Mouse (Mus musculus): ENCODE data around the gene Crot.
A peak's percentile ranks its signal among the peaks of the same experiment; 100 is the strongest.
"Not testable (repeated sequence)": the region's sequence is repeated elsewhere in the genome, so short reads cannot be mapped to it uniquely, and the experiment has no call there.

The Crot gene

DNA sequence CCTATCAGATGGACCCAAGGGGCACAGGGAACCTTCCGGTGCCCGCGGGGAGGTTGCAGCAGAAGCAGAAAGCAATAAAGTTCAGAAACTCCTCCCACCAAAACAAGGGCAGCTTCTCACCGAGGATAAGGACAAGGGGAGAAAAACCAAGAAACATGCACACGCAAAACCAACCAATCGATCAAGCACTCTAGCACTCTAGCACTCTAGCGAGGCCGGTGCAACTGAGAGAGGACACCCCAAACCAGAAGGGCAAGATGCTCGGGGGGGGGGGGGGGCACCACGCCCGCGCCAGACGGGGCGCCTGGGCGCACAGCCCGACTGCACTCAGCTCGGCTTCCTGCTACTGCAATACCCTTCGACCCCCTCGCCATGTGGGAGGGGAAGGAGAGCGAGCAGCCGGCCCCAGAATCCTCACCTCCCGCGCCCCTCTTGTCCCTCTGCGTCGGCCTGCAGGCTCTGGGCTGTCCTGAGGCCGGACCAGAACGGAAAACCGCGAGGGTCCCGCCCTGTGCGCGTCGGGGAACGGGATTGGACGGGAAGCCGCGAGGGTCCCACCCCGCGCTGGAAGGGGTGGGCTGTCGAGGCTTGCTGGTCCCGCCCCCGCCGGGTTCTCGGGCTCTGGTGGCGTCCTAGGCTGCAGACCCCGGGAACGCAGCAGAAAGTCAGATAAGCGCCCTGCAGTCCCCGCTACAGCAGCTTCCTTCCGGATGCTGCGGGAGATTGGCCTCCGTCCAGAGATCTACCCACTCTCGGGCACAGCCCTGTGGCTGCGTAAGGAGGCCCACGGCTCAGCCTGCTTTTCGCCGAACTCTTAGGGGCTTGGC, at the start of gene Crot:
Crot (minus strand) TSS at position 639 of the 827 bp plus-strand sequence.
- peak; percentile 93 for DNase-seq (ENCODE audit: low spot score)

DNA sequence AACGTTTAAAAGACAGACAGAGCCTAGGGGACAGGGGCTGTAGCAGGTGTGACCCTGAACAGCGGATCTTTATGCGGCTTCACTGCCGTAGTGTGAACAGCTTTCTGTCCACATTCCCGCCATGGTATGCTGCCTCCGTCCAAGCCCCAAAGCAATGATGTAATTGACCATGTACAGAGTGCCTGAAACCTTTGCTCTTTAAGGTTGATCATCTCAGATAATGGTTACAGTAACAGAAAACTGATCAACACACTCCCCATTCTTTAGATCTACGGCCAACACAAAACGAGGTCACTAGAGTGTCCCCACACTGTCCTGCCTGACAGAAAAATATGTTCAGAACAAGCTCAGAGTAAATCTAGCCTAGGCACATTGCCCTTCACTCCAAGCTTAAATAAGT, 48.8 kb upstream of the Crot start:
- no peak for DNase-seq (ENCODE audit: low spot score)

DNA sequence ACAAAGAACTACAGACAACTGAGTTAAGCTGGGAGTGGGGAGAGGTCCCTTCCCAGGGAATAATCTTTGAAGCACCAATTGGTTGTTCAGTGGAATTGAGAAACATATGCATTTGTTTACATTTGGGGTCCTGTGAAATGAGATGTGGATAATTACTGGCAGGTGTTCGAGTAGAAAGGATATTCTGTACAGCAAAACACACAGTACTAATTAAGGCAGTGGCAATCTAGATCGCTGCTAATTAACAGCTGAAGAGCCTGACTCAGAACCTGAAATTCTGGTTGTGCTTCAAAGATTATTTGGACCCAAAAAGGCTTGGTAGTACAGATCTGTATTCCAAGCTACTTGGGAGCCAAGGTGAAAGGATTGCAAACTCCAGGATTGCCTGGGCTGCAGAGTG, 47.7 kb upstream of the Crot start:
- DNase-seq (ENCODE audit: low spot score): no peak

DNA sequence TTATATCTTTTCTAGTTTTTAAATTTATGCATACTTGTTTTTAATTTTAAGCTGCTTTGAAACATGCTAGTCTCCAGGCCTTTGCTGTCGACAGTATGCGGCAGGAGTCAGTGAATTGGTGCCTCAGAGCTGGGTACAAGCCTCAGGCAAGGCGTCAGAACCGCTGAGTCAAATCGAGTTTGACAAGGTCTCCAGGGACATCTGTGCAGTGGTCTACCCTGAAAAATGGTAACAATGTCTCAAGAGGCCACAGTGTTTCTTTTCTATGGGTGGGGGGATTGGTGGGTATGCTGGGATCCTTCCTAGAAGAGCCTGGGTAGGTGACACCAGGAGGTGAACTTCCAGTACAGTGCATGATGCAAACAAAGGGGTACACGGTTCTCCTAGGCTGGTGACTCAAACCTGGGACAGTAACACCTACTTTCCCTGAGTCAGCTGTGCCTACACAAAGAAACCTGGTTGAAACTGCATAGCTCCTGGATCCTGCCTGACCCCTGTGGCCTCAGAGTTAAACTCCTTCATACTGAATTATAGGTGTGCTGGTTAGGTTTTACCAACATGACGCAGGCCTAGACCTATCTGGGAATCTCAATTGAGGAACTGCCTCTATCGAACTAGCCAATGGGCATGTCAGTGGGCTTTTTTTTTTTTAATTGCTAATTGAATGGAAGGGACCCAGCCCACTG, 46.6 kb upstream of the Crot start:
- no peak for DNase-seq (ENCODE audit: low spot score)

DNA sequence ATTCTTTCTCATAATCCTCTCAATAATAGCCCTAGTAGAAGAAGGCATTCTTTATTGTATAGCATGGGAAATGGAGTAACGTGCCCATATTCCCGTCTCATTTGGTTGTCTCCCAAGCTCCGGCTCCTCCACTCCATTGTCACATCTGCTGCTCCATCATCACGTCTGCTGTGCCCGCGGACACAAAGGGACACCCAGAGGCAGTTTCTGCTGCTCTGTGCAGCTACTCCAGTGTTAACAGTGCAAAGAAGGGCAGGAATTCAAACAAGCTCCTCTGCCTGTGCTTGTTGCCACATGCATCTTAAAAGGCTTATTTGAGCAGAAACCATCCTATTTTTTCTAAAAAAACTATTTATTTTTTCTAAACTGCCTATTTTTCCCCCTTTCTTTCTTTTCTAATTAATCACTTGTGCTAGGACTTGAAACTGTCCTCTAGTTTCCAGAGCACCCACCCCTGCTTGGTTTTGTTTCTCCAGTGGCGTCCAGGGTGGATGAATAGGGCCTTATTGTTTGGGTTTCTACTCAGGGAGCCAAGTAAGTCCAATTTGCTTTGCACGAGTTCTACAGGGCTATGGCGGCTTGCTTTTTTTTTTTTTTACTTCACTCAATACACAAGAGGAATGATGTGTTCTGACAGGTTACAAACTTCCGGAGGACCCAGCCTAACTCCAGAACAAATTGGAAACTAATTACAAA, 45.7 kb upstream of the Crot start:
- no peak for DNase-seq (ENCODE audit: low spot score)

DNA sequence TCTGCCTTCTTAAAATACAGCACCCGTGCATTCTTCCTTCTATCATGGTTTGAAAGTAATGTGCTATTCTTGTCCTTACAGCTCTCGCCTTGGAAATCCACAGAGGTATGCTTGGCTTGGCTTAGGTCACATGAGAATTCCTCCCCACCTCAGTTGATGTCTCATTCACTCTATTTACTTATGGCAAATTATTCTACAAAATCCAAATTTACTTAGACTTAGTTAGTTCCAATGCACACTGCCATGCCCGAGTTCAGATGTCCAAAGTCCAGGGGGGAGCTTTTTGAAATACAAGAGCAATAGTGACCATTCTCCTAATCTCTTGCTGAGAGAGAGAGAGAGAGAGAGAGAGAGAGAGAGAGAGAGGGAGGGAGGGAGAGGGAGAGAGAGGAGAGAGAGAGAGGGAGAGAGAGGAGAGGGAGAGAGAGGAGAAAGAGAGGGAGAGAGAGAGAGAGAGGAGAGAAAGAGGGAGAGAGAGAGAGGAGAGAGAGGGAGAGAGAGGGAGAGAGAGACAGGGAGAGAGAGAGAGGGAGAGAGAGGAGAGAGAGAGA, 43.6 kb upstream of the Crot start:
- DNase-seq (ENCODE audit: low spot score): no peak

DNA sequence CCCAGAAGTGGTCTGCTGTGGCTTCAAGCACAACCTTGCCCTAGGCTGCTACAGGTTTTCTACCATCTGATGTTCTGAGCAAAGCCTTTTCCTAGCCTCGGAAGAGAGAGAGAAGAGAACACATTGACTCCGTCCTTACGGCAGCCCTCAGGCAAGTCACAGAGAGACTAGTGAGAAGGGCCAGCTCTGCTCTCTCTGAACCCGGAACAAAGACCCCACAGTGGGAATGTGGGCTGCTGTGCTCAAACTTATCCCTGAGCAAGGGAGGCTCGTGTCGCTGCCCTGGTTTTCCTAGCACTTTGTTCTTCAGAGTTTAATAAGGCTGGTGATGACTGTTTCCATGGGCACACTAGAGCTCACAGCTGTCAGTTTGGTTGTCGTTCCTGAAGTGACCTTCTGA, 42.9 kb upstream of the Crot start:
- no peak for DNase-seq (ENCODE audit: low spot score)

DNA sequence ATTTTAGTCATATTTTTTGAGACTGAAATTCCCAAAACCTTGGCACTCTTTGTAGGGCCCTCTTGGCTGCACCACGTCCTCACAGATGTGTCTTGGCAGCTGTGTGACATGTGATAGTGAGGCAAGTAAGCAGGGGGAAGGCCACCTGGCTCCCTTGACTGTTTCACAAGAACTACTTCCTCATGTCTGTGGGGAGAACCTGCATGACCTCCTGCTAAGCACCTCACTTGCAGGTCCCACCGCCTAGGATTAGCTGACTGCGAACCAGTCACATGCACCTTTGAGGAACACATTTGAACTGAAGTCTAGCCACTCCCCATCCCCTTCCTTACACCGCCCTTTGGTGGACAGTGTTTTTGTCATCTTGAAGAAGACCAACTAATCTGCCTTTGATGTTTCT, 40.2 kb upstream of the Crot start:
- no peak for DNase-seq (ENCODE audit: low spot score)

DNA sequence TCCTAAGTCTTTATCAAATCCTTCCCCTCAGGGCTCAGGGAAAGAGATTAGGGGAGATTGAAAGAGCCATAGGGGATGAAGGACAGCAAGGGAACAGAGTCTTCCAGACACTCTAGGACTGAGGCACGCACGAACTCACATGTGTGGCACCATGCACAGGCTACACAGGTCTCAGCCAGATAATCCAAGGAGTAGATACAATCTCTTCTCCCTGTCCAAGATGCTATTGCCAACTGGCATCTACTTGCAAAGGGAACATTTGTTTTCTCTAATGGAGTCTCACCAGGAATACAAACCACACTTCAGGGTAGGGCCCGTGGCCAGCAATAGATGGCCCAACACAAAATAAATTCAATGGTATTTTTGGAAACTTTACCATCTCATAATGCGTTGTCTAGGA, 38.3 kb upstream of the Crot start:
- DNase-seq (ENCODE audit: low spot score): no peak

DNA sequence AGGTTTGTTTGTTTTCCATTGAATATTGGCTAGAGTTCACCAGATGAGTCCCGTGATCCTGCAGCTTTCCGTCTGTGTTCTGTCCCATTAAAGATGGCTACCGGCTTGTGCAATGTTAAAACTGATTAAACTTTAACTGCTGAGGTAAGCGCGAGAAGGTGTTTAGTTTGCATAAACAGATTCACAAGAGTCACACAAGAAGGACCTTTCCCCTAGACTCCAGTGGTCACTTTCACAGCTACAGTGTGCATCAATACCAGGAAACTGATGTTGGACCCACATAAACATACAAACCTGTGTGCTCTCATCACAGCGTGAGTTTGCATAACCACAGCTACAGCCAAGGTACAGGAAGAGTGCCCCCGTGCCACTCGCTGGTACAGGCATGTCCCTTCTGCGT, 37.4 kb upstream of the Crot start:
- DNase-seq (ENCODE audit: low spot score): peak; percentile 23

DNA sequence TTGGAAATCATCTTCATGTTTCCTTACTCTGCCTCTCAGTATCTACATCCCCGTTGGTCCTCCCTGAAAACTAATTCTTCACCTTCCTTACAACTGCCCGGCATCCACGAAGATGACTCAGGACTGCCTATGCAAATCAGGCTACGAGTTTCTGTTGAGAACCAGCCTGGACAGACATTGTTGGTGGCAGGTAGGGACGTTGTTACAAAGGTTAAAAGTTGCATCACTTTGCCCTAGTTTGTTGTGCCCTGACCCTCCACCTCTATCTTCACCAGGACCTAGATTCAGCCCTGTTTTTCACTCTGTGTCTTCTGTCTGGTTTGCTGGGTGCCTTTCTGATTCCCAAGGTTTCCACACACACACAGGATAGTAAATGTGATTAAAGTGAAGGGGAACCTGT, 36.7 kb upstream of the Crot start:
- DNase-seq (ENCODE audit: low spot score): no peak

DNA sequence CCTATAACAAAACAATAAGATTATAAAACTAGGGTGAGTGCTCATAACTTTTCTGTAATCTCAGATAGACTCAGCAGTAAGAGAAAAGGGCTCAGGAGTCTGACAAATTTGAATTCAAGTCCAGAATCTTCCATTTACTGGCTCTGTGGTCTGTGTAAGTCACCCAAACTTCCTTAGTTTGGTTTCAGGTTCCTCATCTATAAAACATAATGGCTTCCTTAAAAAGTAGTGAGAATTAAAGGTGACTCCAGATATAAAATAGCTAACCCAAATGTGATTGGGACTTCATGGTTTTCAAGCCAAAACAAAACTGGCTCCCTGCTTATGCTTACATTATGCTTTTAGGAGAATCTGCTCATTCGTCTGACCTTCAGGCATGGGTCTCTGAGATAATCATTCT, 35.5 kb upstream of the Crot start:
- no peak for DNase-seq (ENCODE audit: low spot score)

DNA sequence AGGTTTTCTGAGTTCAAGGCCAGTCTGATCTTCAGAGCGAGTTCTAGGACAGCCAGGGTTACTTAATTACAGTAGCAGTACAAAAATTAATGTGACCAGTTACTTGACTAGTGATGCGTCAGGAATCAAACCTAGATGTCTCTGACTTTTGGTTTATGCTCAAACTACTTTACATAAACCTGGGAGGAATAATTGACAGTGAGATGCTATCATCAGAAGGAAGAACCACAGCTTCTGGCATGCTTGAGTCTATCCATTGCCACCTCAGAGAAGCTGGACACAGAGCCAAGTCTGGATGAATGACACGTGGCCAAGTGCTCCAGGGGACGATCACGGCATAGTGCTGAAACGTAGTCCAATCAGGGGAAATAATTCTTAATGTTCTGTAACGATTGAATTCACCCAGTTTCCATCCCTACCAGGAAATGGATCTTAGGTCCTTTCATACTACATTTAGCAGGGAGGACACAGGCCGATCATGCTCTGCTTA, 35.0 kb upstream of the Crot start:
- no peak for DNase-seq (ENCODE audit: low spot score)

DNA sequence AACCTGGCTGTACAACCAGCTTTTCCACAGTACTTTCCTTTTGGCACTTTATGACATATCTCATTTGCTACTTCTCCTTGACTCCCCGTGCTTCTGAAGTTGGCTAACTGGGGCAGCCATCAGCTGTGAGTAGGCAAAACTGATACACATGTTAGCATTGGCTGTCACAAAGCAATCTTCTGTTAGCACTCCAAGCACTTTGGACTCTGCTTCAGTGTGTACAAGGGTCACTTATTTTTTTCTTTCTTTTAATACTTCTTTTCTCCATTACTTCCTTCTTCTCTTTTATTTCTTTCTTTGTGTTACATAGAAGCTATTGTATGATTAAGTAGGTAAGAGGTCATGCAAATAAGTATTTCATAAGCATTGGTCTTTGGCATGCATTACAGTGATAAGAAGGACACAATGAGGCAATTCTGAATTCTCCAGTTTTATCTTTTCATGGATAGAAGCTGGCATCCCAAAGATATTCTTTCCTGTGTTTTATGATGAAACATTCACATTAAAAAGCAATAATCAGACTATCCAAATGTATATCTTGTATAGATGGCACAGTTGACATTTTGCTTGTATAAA, 31.2 kb upstream of the Crot start:
- DNase-seq (ENCODE audit: low spot score): peak; percentile 44

DNA sequence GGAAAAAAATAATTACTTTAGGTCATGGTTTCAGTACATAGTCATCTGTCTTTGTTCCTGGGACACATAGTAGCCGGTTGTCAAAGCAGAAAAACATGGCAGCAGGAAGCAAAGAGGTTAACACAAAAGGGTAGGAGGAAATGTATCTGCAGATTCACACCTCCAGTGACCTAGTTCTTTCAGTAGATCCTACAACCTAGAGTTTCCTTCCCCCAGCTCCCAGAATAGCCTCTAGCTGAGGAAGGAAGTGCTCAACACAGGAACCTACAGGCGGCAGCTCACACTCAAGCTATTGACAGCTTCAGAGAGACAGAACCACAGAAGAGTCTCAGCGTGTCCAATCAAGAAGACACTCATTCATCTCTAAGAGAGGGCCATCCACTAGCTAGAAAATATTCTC, 18.2 kb upstream of the Crot start:
- DNase-seq (ENCODE audit: low spot score): no peak

DNA sequence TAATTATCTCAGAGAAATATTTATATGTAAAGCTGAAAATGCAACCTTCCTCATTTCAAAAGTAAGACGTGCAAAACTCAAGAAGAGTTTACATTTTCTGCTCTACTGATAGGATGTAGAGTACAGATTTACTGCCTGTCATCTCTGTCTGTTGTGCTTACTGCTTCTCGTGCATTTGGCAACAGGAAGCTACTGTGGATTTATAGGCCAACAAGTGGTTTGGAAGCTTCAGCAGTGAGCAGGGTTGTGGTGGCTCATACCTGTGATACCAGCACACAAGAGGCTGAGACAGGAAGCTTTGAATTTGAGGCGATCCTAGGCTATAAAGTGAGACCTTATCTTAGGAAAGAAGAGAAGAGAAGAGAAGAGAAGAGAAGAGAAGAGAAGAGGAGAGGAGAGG, 17.6 kb upstream of the Crot start:
- DNase-seq (ENCODE audit: low spot score): no peak

DNA sequence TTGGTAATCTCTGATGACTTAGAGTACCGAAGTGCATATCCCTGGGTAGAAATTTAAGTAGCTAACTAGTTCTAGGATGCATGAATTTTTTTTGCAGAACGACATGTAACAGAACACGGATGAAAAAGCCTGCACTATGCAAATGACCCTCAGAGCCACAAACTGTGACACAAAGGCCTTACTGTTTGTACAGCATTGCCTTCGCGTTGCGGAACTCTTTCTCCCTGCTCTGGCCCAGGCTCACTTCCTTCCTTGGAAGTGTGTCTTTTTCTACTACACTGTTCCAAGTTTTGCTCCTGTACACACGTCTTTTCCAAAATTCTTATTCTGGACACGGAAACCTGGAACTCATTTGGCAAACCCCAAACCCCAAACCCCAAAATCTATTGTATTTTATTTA, 14.2 kb upstream of the Crot start:
- no peak for DNase-seq (ENCODE audit: low spot score)

DNA sequence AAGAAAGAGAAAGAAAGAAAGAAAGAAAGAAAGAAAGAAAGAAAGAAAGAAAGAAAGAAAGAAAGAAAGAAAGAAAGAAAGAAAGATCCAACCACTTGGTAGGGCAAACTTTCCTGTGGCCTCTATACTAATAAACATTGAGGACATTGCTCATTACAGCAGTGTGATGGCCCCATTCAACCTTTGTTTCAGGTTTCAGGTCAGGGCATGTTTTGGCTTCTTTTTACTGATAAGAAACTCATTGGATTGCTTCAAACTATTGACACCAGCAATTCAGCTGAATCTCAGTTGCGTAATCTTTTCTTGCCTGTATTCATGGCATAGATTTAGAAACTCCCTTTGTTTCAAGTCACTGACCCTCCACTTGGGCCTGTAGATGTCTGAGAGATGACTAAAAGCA, 13.0 kb upstream of the Crot start:
- DNase-seq (ENCODE audit: low spot score): no peak

DNA sequence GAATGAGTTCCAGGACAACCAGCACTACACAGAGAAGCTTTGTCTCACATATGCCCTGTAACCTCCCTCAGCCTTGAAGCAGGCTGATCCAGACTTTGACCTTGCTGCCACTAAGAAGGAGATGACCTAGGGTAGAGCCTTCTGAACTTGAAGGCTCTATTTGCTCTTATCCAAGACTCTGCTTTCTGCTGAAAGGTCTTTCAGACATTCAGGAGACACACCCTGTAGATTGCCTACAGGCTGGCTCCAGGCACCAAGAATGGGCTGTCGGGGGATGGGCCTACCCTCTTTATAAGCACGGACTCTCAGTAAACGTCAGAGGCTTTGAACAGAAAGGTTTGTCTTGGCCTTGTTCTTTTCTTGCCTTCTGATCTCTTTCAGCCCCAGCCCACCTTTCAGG, 9.5 kb upstream of the Crot start:
- not testable (repeated sequence) for DNase-seq (ENCODE audit: low spot score)

DNA sequence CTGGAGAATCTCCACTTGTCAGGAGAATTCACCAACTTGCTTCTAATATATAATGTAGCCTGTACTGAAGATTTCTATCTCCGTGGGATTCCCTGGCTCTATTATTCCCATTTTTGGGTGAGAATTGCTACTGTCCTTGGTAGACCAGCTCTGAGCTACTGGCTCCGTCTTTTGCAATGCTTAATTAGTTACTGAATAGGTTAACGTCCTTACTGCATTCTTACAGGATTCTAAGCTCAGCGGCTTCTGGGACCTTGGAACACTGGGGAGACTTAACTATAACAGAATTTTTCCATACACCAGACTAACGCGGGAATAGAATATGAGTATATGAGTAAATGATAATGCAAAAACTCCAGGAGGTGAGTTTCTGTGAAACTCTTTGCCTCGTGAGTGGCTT, 2.9 kb upstream of the Crot start:
- not testable (repeated sequence) for DNase-seq (ENCODE audit: low spot score)

DNA sequence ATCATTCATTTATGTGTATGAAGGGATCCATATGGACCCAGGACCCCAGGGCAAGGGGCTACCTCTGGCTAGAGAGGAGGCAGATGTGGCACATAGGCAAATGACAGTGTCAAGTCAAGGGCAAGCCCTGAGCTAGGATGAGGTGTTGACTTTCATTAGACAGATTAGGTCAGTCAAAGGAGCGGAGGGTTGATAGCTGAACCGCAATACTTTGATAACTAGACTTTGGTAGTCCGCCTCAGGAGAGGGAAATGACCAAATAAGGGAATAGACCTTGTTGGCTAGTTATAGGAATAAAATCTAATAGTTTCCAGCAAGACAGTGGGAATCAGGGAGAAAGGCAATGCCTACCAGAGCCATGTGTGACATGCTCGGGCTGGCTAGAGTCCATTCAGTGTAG, 2.0 kb upstream of the Crot start:
- DNase-seq (ENCODE audit: low spot score): no peak

DNA sequence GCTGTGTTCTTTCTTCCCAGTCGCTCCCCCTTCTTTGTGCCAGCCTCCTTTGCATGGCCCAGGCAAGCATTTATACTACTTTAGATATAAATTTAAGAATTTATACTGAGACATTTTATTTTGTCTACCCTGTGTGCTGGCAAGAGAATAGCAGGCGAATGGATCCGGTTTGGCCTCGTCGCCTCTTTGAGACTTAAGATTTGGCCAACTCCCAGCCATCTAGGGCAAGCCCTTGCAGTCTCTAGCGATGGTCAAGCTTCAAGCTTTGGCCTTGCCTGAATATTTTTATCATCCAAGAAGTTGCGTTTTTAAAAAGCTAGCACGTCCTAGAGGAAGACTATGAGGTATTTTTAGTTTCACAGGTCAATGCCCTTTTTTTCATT, 380 bp upstream of the Crot start:
- peak; percentile 87 for DNase-seq (ENCODE audit: low spot score)

Data from adipocyte (in vitro differentiated cells).